Mouse (Mus musculus) left cerebral cortex, adult 9 months (tissue): ENCODE results near the gene Shroom3.

ENCODE experiments used
- DNase-seq, 2 experiments: peaks; one replicate each; pipeline ENCODE4 v3.0.0; 2022; ENCODE audit warnings: low spot score in 2 of 2

Shroom3 gene

GRCm38 (mm10) chr5:92804379-92804778 lies 121.1 kb downstream of the Shroom3 start:
- peak; percentile 18 to 24 for DNase-seq

DNA sequence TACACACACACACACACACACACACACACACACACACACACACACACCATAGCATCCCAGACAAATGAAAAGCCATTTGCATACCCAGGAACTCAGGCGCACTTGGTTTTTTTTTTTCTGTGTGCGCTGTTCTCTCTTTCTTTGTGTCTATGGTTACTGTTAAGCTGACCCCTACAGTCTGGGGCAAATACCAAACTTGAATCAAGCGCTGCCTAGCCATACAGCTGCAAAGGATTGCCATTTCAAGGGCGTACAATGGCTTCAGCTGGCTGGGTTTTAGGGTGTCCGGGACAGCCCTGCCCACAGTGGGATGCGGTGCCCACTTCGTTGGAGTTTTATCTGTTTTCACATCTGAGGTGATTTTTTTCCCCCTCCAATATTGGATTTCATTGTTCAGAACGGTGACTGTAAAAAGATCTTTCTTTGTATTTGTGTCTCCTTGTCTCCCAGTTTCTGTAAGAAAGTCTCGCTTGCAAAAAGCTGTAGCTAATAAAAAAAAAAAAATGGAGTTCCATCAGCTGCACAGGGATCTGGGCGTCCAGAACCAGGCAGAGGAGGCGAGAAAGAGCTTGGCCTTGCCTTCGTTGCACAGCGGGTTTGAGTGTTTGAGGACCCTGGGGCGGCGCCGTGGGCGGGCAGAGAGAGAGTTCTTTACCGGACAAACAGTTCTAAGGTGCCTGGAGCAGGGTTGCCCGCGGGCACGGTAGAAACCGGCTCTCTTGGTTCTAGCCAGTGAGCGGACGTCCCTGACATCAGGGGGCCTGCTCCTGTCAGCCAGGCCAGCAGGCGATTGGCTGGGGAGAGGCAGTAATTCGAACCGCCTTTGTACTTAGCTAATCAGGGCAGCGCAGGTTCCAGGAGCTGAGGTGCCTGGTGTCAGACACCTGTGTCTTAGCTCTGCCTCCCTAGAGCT lies 125.5 kb downstream of the Shroom3 start:
- DNase-seq = no peak

GRCm38 (mm10) chr5:92809416-92809750 lies 126.1 kb downstream of the Shroom3 start:
- no peak for DNase-seq

DNA sequence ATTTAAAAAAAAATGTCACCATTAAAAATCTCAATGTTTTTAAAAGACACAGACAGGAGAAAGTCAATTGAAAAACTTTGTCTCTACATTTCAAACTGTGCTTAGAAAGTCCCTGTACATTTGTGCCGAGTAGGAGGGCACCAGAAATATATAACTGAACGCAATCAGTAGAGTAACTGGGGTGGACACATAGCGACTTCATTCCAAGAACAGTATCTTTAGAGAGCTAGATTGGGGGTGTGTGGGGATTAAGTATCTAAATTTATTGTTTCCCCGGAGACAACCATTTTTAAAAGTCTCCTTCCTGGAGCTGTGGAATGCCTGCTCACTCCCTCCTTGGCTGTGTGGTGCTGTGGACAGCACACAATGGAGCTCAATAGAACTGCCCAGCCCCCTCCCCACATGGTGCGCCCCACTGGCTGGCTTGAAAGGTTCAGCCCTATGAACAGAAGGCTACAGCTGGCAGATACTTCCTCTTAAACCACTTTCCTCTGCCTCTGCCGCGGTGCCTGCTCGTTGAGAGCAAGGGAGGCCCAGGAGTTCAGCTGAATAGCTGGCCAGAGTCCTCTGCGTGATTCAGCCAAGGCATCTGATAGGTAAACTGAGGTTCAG lies 127.8 kb downstream of the Shroom3 start:
- DNase-seq = peak in 1 of 2 experiments; percentile 16

DNA sequence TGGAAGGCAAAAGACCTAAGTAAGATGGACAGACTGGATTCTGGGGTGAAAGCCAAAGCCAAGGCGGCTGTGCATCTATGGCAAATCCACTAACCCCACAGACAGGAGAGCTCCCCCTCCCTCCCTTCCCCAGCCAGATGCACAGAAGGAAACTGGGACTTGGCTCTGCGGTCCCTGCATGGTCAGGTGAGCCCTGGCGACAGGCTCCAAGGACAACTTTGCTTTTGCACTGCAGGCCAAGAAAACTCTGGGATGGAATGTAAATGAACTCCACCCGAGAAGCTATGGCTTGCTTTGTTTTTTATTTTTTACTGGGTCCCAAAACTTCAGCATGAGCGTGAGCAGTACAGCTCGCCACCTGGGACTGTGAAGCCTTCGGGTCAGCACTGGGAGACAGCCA lies 128.5 kb downstream of the Shroom3 start:
- no peak for DNase-seq

GRCm38 (mm10) chr5:92812936-92813335 lies 129.7 kb downstream of the Shroom3 start:
- DNase-seq = no peak

- DNase-seq = no peak
These were observed 130.3 kb downstream of the Shroom3 start for GRCm38 (mm10) chr5:92813562-92813961.

- DNase-seq = no peak
These were observed 131.4 kb downstream of the Shroom3 start for GRCm38 (mm10) chr5:92814621-92815020.

GRCm38 (mm10) chr5:92817122-92817822 lies 134.0 kb downstream of the Shroom3 start:
- DNase-seq = no peak

DNA sequence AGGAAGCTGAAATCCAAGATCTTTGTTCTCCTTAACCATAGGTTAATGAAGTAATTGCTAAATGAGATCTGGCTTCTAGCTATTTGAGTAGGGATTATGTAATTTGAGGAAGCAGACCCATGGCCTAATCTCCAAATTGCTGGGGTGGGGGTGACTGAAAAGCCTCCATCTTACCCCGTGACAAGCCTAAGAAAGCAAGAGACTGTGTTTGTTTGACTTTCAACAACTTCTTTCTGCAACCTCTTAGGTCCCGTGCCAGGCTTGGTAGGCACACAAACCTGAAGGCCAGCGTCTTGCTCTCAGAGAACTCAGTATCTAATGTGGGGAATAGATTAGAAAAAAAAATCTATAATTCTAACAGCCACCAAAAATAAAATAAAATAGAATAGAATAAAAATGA lies 138.1 kb downstream of the Shroom3 start:
- DNase-seq = no peak

GRCm38 (mm10) chr5:92823495-92823894 lies 140.3 kb downstream of the Shroom3 start:
- no peak for DNase-seq

- DNase-seq = no peak
These were observed 141.2 kb downstream of the Shroom3 start for GRCm38 (mm10) chr5:92824304-92825009.

GRCm38 (mm10) chr5:92830391-92830790 lies 147.2 kb downstream of the Shroom3 start:
- DNase-seq = no peak

DNA sequence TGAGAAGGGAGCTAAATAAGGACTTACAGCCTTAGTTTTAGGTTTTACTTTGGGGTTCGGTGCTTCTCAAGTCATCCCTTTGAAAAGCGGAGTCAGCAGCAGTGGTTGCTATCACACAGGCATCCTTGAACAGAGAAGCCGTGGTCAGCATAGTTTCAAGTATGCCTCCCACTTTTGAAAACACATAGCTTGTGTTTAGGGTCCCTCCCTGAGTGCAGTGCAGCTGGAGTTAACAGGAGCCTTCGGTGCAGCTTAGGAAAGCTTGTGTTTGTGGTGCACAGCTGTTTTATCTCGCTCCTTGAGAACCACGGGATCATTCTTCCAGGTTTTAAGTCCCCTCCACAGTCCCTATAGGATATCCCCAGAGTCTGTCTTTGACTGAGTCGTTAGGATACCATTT lies 151.3 kb downstream of the Shroom3 start:
- DNase-seq = no peak

- no peak for DNase-seq
These were observed 154.1 kb downstream of the Shroom3 start for GRCm38 (mm10) chr5:92837311-92837710.

GRCm38 (mm10) chr5:92838351-92838784 lies 155.1 kb downstream of the Shroom3 start:
- no peak for DNase-seq

GRCm38 (mm10) chr5:92839314-92839713 lies 156.1 kb downstream of the Shroom3 start:
- DNase-seq = no peak

GRCm38 (mm10) chr5:92841474-92841873 lies 158.2 kb downstream of the Shroom3 start:
- DNase-seq = no peak

DNA sequence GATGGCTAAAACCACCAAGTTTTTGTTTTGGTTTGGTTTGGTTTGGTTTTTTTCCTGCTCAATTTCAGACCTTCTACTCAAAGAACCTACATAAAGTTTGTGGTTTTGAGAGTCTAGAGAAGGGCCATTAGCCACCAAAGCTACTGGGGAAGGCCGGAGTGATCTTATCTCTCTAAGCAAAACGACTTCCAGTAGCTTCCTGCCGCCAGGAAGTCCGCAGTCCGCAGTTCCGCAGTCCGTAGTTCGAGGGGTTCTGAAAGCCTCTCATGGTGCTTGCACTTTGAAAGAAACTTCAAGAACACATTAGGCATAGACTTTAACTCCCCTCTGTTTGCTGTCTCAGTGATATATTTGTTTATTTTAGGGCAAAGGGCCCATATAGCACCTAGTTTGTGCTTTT lies 159.2 kb downstream of the Shroom3 start:
- no peak for DNase-seq

DNA sequence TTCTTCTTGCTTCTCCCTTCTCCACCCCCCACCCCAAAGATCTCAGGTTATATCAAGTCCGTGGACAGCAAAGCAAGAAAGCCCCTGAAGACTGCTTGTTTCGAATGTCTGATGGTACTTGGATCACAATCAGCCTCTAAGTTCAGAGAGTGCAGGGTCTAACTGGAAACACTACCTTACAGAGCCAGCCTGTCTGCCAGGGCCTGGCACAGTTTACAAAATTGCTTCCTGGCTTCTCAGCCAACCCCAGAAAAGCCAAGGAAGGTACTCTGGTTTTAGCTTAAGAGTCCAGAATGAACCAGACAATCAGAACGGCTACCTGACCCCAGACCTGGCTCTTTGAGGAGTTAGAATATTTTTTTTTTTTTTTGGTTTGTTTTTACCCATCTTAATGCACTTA lies 159.6 kb downstream of the Shroom3 start:
- DNase-seq = no peak

- DNase-seq = no peak
These were observed 160.9 kb downstream of the Shroom3 start for GRCm38 (mm10) chr5:92843850-92844785.
